Mouse (Mus musculus) liver, embryonic 14.5 days (tissue): ENCODE data around the gene Chd4.

ENCODE experiments used
- CTCF ChIP-seq: IDR thresholded peaks from 2 replicates; pipeline ENCODE4 v1.5.1; 2016; ENCODE audit warnings: antibody characterized with exemption, low read depth, control low read depth
- EP300 ChIP-seq: IDR thresholded peaks from 2 replicates; pipeline ENCODE4 v1.6.1; 2016; ENCODE audit warnings: antibody characterized with exemption, low read depth

- TF ChIP-seq CTCF, result no peak
- TF ChIP-seq EP300, result no peak
Observed at GRCm38 (mm10) chr6:125092372-125092771, 3.4 kb upstream of the Chd4 start.
